Mouse (Mus musculus) hematopoietic stem cell, adult 5-6 weeks (primary cell): ENCODE measurements around the gene Olfr802. TPM values are rescaled to one million over a fixed set of nuclear protein-coding genes. Genes with fewer than 3 reads are reported as not detected.

Experiments used
- ATAC-seq, 2 experiments: fragments of 125-278 bp in 1 of 2; replicated peaks in 1 of 2; 2 replicates each; pipeline ENCODE4 v1.8.0; 2016 to 2017; ENCODE audit warnings: inconsistent platforms in 2 of 2, mild to moderate bottlenecking in 2 of 2, moderate number of reproducible peaks in 2 of 2, low read depth in 1 of 2, moderate TSS enrichment in 1 of 2; ENCODE audit not compliant: low FRiP score in 2 of 2, poor library complexity in 2 of 2, severe bottlenecking in 2 of 2, insufficient read depth in 1 of 2, low TSS enrichment in 1 of 2
- total RNA-seq: library from RNA; stranded (forward); fragments of 172-1452, 232-1000 nt; gene quantifications from 2 replicates; pipeline ENCODE4 v1.2.3, GENCODE M21; 2017

Gene Olfr802
- not detected in 2 replicates for total RNA-seq

DNA sequence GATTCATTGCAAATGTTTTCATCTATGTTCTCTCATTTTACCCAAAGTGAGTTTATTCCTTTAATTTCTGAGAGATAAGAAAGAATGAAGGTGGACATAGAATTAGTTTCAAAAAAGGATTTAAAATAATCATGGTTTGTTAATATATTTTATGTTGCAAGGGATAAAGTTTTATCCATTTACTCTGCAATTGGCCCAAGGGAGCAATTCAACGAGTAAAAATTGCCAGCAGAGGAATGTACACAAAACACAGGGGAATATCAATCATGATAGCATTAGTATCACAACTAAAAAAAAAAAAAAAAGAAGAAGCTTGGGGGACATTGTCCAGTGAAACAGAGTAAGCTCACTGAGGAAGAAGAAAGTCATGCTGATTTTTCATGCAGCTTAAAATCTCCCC is at the start of gene Olfr802:
Gene Olfr802 (minus strand): TSS at position 101 of the 400 bp plus-strand sequence.
- ATAC-seq, result no peak

DNA sequence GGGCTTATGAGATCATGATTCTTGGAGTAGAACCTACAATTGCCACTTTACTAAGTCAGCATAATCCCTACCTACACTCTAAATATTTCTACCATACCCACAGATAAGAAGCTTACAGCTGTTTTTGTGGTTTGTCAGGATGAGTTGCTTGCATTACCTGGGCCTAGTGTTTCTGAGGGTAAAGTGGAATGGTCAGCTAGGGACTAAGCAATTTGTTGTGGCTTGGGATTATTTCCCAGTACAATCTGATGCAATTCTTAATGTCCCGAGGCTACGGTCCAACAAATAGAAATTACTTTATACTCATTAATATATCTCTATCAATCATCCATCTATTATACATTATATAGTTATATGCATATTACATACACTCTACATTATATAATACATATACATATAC is 41.3 kb upstream of the Olfr802 start, which contains the start of gene Olfr805:
Gene Olfr805 (minus strand): TSS at position 101 of the 400 bp plus-strand sequence.
- no peak for ATAC-seq

DNA sequence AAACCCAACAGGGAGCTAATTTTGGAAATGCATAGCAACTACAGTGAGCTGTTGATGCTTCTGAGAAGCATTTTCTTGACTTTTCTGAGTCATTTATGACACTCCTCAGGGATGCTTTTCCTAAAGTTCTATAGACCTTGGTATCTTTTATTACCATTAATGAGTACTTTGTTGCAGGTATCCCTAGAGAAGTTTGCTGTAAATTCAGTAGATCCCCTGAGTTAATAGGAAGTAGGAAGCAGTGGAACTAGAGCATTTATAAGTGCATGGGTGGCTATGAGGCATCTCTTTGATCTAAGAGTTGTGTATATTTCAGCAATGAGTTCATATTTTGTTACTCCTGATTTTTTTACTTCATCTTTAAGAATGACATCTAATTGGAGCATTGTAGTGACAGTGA is 14.9 kb upstream of the Olfr802 start, which contains the start of gene Olfr804:
Gene Olfr804 (plus strand): TSS at position 301 of the 400 bp plus-strand sequence.
- ATAC-seq, result no peak

DNA sequence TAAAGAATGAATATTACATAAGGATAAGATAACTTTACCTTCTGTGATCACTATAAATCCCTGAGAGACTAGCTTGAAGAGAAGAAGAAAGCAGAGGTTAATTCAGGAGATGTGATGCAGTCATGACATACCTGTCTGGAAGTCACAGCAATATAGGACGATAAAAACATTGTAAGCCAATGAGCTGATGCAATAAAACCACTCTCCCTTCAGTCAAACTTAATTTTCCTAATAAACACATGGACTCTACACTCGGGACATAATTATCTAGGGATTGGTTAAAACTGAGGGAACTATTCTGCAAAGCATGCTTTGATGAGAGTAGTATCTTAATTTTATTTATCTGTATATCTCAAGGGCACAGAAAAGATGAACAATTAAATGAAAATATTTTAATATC is 6.2 kb upstream of the Olfr802 start, which contains the start of gene Olfr803:
Gene Olfr803 (minus strand): TSS at position 101 of the 400 bp plus-strand sequence.
- no peak for ATAC-seq

DNA sequence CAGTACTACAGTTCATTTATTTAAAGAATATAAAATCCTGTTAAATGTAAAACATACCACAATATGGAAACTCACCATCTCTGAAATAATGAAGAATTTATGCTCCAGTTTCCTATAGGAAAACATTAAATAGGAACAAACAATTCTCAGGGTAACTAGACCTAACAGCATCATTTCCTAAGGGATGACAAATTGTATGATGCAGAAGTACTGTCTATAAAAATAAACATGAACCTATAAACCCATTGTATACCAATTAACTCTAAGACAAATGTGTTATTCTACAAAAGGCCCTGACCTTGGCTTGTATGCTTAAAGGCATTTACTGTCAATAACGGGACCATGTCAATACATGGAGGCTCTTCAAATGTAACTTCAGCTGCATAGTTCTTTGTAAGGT is 14.2 kb downstream of the Olfr802 start, which contains the start of gene Olfr801:
Gene Olfr801 (minus strand): TSS at position 101 of the 400 bp plus-strand sequence.
- no peak for ATAC-seq

DNA sequence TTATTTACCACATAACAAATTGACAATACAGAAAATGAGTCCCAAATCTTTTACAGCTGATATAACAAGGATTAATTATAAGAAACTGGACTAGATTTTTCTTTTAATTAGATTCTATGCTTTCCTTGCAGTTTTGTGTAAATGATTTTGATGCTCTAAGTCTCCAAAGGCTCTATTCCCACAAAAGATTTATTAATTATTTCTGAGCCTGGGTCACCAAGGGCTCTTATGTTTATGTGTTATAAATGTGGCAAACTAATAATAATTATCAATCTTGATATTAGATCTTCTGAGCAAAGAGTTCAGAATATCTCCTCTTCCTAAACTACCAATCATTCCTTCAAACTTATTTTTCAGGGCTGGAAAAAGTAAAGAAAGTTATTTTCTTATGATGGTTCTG is 30.6 kb downstream of the Olfr802 start, which contains the start of gene Olfr800:
Gene Olfr800 (plus strand): TSS at position 301 of the 400 bp plus-strand sequence.
- no peak for ATAC-seq

DNA sequence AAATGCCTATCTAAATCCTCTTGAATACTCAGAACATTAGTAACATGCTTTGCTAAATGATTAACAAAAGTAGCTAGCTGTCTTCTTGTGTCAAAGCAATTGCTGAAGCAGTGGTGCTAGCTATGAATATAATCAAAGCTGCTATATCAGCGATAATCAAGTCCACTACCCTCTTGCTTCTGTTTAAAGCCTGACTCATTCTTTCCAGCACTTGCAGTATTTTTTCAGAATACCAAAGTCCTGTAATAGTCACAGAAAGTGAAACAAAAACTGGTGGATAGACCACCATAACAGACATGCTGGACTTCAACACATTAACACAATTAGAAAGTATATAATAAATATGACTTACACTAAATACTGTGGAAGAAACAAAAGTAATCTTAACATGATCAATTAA is 36.2 kb downstream of the Olfr802 start:
- no peak for ATAC-seq

DNA sequence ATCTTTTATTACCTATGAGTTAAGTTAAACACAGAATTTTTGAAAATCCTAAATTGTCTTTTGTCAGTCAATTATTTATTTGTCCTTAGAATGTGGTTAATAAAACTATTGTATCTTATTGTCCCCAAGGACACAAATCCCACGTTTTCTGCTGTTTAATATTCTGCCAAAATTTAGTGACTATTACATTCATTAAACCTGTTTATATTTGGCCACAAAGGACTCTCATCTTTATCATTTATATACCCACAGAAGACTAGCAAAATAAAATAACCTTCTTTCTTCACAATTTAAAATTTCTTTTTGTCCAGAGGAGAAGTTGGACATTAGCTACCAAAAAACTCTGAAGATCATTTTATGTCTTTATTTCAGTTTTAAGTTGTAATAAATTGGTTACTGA is 50.8 kb downstream of the Olfr802 start, which contains the start of gene Olfr799:
Gene Olfr799 (plus strand): TSS at position 301 of the 400 bp plus-strand sequence.
- ATAC-seq, result no peak

DNA sequence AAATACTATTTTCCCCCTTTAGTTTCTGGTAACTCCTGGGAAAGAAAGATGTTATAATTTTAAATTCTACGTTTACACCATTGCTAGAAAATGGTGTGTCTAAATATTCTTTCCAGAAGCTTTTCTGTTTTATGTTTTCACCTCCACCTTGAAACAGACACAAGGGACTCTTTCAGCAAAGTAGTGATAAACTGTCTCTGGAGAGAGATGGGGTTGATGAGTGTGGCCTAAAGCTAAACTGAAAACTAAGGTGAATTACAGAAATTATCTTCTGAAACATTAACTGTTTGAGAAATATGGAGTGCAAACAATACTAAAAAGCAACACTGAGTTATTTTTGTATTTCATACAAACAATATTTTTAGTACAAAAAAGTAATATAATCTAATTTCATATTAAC is 60.1 kb downstream of the Olfr802 start, which contains the start of gene Olfr798:
Gene Olfr798 (minus strand): TSS at position 101 of the 400 bp plus-strand sequence.
- ATAC-seq, result no peak

Other genes with a start within 250 kb of the Olfr802 start
- gene Olfr787, start 226.3 kb downstream of the Olfr802 start, total RNA-seq, result not detected in 2 replicates
- gene Olfr788, start 217.2 kb downstream of the Olfr802 start, total RNA-seq, result not detected in 2 replicates
- gene Olfr789, start 203.4 kb downstream of the Olfr802 start, total RNA-seq, result not detected in 2 replicates
- gene Olfr790, start 189.7 kb downstream of the Olfr802 start, total RNA-seq, result not detected in 2 replicates
- not detected in 2 replicates for gene Olfr791, start 166.4 kb downstream of the Olfr802 start, total RNA-seq
- not detected in 2 replicates for gene Olfr792, start 149.0 kb downstream of the Olfr802 start, total RNA-seq
- gene Olfr794, start 120.5 kb downstream of the Olfr802 start, total RNA-seq, result not detected in 2 replicates
- not detected in 2 replicates for gene Olfr796, start 75.6 kb downstream of the Olfr802 start, total RNA-seq
- not detected in 2 replicates for gene Olfr798, start 60.2 kb downstream of the Olfr802 start, total RNA-seq
- not detected in 2 replicates for gene Olfr799, start 50.7 kb downstream of the Olfr802 start, total RNA-seq
- gene Olfr800, start 30.5 kb downstream of the Olfr802 start, total RNA-seq, result 0.25 TPM in 1 of 2 replicates, not detected in the other
- gene Olfr801, start 14.3 kb downstream of the Olfr802 start, total RNA-seq, result not detected in 2 replicates
- gene Olfr803, start 6.1 kb upstream of the Olfr802 start, total RNA-seq, result not detected in 2 replicates
- not detected in 2 replicates for gene Olfr804, start 15.0 kb upstream of the Olfr802 start, total RNA-seq
- gene Olfr805, start 41.2 kb upstream of the Olfr802 start, total RNA-seq, result not detected in 2 replicates
- not detected in 2 replicates for gene Olfr806, start 53.8 kb upstream of the Olfr802 start, total RNA-seq
- not detected in 2 replicates for gene Olfr807, start 69.6 kb upstream of the Olfr802 start, total RNA-seq
- not detected in 2 replicates for gene Olfr808, start 77.3 kb upstream of the Olfr802 start, total RNA-seq
- not detected in 2 replicates for gene Olfr809, start 86.5 kb upstream of the Olfr802 start, total RNA-seq
- not detected in 2 replicates for gene Olfr810, start 106.7 kb upstream of the Olfr802 start, total RNA-seq
- not detected in 2 replicates for gene Olfr811, start 116.2 kb upstream of the Olfr802 start, total RNA-seq
- not detected in 2 replicates for gene Olfr812, start 157.9 kb upstream of the Olfr802 start, total RNA-seq
- not detected in 2 replicates for gene Olfr813, start 167.2 kb upstream of the Olfr802 start, total RNA-seq
- not detected in 2 replicates for gene Olfr814, start 191.7 kb upstream of the Olfr802 start, total RNA-seq
- gene Olfr815, start 217.7 kb upstream of the Olfr802 start, total RNA-seq, result not detected in 2 replicates
- gene Olfr816, start 227.4 kb upstream of the Olfr802 start, total RNA-seq, result not detected in 2 replicates